In the genomic region with DNA sequence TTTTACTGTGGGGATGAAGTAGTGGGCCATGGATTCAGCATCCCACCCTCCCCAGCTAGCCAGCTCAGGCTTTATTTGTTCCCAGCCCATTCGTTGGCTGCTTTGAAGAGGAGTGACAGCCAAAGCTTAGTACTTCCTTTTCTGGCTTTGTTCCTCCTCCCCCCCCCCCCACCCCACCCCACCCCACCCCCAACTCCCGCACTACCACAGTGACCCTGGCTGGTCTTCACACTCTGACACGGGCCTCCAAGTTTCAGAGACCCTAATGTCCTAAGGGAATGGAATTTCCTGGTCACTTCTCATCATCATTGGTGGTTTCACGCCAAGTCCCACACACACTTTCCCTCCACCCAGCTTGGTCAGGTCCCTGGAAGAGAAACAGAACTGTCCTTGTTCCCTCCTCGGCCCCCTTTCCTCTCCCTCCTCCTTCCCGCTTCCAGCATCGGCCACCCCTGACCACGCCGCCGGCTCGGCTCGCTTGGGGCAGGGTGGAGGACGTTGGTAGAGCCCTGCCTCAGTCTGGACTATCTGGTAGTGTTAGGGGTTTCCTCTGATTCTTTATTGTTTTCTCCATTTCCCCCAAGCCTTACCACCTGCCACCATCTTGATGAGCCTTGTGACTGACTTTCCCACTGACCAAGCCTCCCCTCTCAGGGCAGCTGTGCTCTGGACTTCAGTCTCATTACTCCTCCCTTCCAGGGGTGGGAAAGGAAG, we compare ENCODE assay signal across 8 mouse cellular contexts. TPM values are rescaled to one million over a fixed set of nuclear protein-coding genes. Genes with fewer than 3 reads are reported as not detected.
A peak's percentile ranks its signal among the peaks of the same experiment; 100 is the strongest.
DNase-seq lines count a peak whose midpoint lies in the region; ATAC-seq lines count a peak whose summit lies in the region.

No protein-coding gene starts in this region.

- no peak for ATAC-seq in limb, embryonic 11.5 days (ENCODE audit: insufficient number of reproducible peaks, low FRiP score, low TSS enrichment, low read depth)
- peak; percentile 31 for ATAC-seq in midbrain, embryonic 11.5 days (ENCODE audit: low FRiP score)

- H3K9me3 ChIP-seq in limb, embryonic 11.5 days (ENCODE audit: control insufficient read depth, low read length): no peaks in the 10 kb centered on the region
- H3K9me3 ChIP-seq in midbrain, embryonic 11.5 days (ENCODE audit: control insufficient read depth, low read length): no peaks in the 10 kb centered on the region

- H3K27me3 ChIP-seq in limb, embryonic 11.5 days (ENCODE audit: control insufficient read depth, insufficient read depth, low read length): no peaks in the 10 kb centered on the region
- no peaks in the 10 kb centered on the region for H3K27me3 ChIP-seq in midbrain, embryonic 11.5 days (ENCODE audit: control insufficient read depth, insufficient read depth, low read length)

- H3K4me3 ChIP-seq in limb, embryonic 11.5 days (ENCODE audit: low read depth, low read length): peak overlapping the region; percentile 94
- H3K4me3 ChIP-seq in midbrain, embryonic 11.5 days (ENCODE audit: low read depth, low read length): peak overlapping the region; percentile 72

- DNase-seq in cerebellum, adult 11 months: peak; percentile 43
- DNase-seq in cerebellum, postnatal 36 days: no peak
- DNase-seq in cerebellum, postnatal 14 days: peak; percentile 41 to 44
- peak; percentile 76 to 79 for DNase-seq in heart, adult 18-20 months
- peak; percentile 68 for DNase-seq in kidney, adult 18-20 months
- peak; percentile 56 for DNase-seq in limb, embryonic 11.5 days (ENCODE audit: low spot score)
- peak; percentile 96 for DNase-seq in midbrain, embryonic 11.5 days (ENCODE audit: low spot score, missing footprints)
- peak; percentile 41 to 58 for DNase-seq in spleen, postnatal 36 days (ENCODE audit: low spot score in 2 of 2)

- peak overlapping the region; percentile 83 for H3K4me2 ChIP-seq in limb, embryonic 11.5 days (ENCODE audit: low read depth, severe bottlenecking)
- H3K4me2 ChIP-seq in midbrain, embryonic 11.5 days: peak overlapping the region; percentile 96

- H3K36me3 ChIP-seq in limb, embryonic 11.5 days (ENCODE audit: control insufficient read depth, insufficient read depth, low read length): peaks cover 28% of the 10 kb centered on the region
- peaks cover 32% of the 10 kb centered on the region for H3K36me3 ChIP-seq in midbrain, embryonic 11.5 days (ENCODE audit: control insufficient read depth, insufficient read depth, low read length)

- peaks cover 7% of the 10 kb centered on the region; the same call in 1 of the 2 replicates for H3K4me1 ChIP-seq in limb, embryonic 11.5 days (ENCODE audit: control insufficient read depth, insufficient read depth, low read length)
- H3K4me1 ChIP-seq in midbrain, embryonic 11.5 days (ENCODE audit: control insufficient read depth, insufficient read depth, low read length): peaks cover 23% of the 10 kb centered on the region

- peak overlapping the region; percentile 89 for H3K9ac ChIP-seq in limb, embryonic 11.5 days (ENCODE audit: low read length)
- peak overlapping the region; percentile 80 for H3K9ac ChIP-seq in midbrain, embryonic 11.5 days (ENCODE audit: low read length)

- peak overlapping the region; percentile 82; the same call in 1 of the 2 replicates for H3K27ac ChIP-seq in limb, embryonic 11.5 days (replicated peaks; ENCODE audit: low read depth, low read length)
- H3K27ac ChIP-seq in midbrain, embryonic 11.5 days (ENCODE audit: low read depth, low read length): peak overlapping the region; percentile 79

- 6% methylated on average over 13 of the region's 13 CpGs for WGBS in limb, embryonic 11.5 days
- under 1% methylated on average over 13 of the region's 13 CpGs for WGBS in midbrain, embryonic 11.5 days

RNA-seq across cellular contexts. Expression of gene Cdc42se1, which starts 1.4 kb away (rescaled TPM):
- 10 to 100 TPM; 19.3 to 21.8 TPM for total RNA-seq in heart, adult 18-20 months (2021)
- polyA plus RNA-seq in limb, embryonic 11.5 days (2014; fragmentation: Nextera tagmentation; extraction: Ambion mirVana): 80.1 and 89.6 TPM in 2 replicates
- polyA plus RNA-seq in midbrain, embryonic 11.5 days (2014; fragmentation: Nextera tagmentation; extraction: Ambion mirVana): 105 and 106 TPM in 2 replicates

RNA-seq across cellular contexts. Expression of gene Mllt11, which starts 2.0 kb away (rescaled TPM):
- 1 to 10 TPM; 6.8 to 8.6 TPM for total RNA-seq in heart, adult 18-20 months (2021)
- 14.8 and 18.2 TPM in 2 replicates for polyA plus RNA-seq in limb, embryonic 11.5 days (2014; fragmentation: Nextera tagmentation; extraction: Ambion mirVana)
- 124 and 144 TPM in 2 replicates for polyA plus RNA-seq in midbrain, embryonic 11.5 days (2014; fragmentation: Nextera tagmentation; extraction: Ambion mirVana)

RNA-seq across cellular contexts. Expression of gene Gm128, which starts 11.5 kb away (rescaled TPM):
- total RNA-seq in heart, adult 18-20 months (2021): not detected
- polyA plus RNA-seq in limb, embryonic 11.5 days (2014; fragmentation: Nextera tagmentation; extraction: Ambion mirVana): 0.53 and 0.82 TPM in 2 replicates
- polyA plus RNA-seq in midbrain, embryonic 11.5 days (2014; fragmentation: Nextera tagmentation; extraction: Ambion mirVana): 0.18 and 0.48 TPM in 2 replicates

RNA-seq across cellular contexts. Expression of gene Gabpb2, which starts 12.2 kb away (rescaled TPM):
- 10 to 100 TPM; 11.2 to 13.9 TPM for total RNA-seq in heart, adult 18-20 months (2021)
- 8.7 and 8.9 TPM in 2 replicates for polyA plus RNA-seq in limb, embryonic 11.5 days (2014; fragmentation: Nextera tagmentation; extraction: Ambion mirVana)
- 6.0 and 6.9 TPM in 2 replicates for polyA plus RNA-seq in midbrain, embryonic 11.5 days (2014; fragmentation: Nextera tagmentation; extraction: Ambion mirVana)

RNA-seq across cellular contexts. Expression of gene Bnipl, which starts 21.1 kb away (rescaled TPM):
- total RNA-seq in heart, adult 18-20 months (2021): not detected
- 1.1 and 1.6 TPM in 2 replicates for polyA plus RNA-seq in limb, embryonic 11.5 days (2014; fragmentation: Nextera tagmentation; extraction: Ambion mirVana)
- 0.20 TPM in 1 of 2 replicates, not detected in the other for polyA plus RNA-seq in midbrain, embryonic 11.5 days (2014; fragmentation: Nextera tagmentation; extraction: Ambion mirVana)

Comparison
In these comparisons a context has a peak if more than half of its experiments do, and no peak if none do; other contexts are left out.
1. DNase-seq: peak in cerebellum, adult 11 months (single experiment), cerebellum, postnatal 14 days (2 of 2), heart, adult 18-20 months (2 of 2), kidney, adult 18-20 months (single experiment), limb, embryonic 11.5 days (single experiment), midbrain, embryonic 11.5 days (single experiment) and spleen, postnatal 36 days (2 of 2); none in cerebellum, postnatal 36 days (0 of 2).